ENCODE assay signal across 20 mouse cellular contexts in the genomic region with DNA sequence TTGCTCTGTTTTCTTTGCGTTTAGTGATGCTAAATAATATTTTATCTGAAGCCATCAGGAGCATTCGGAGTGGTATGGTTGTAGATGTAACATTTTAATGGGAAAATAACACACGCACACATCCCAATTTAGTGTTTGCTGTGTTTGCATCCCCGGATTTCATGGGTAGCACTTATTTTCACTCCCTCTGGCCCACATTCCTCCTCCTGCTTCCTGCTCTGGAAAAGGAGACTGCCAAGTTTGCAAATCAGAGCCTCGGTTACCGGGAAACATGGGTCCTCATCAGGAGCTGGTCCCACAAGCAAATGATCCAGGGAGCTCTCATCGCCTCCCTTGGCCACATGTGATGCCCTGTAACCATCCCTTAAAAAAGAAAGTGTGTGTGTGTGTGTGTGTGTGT.
A peak's percentile ranks its signal among the peaks of the same experiment; 100 is the strongest.
DNase-seq lines count a peak whose midpoint lies in the region; ATAC-seq and TF ChIP-seq lines count a peak whose summit lies in the region.
"Had no signal": no experiment of that assay in that cellular context is flagged by ENCODE, and none has a peak within 500 bp of the region (broad histone marks: within the 10 kb centered on the region; RNA-seq: fewer than 3 reads in every experiment).

No protein-coding gene starts in this region.

- no peak overlapping the region for H3K4me2 ChIP-seq in forebrain, postnatal 0 days (ENCODE audit: low read depth)
- H3K4me2 ChIP-seq in forebrain, embryonic 15.5 days (replicated peaks): no peak overlapping the region
- no peak overlapping the region for H3K4me2 ChIP-seq in heart, embryonic 11.5 days
- no peak overlapping the region for H3K4me2 ChIP-seq in stomach, postnatal 0 days (replicated peaks; ENCODE audit: low read depth)
- H3K4me2 ChIP-seq: embryonic facial prominence, embryonic 13.5 days; hindbrain, embryonic 13.5 days had no signal

- H3K36me3 ChIP-seq in forebrain, postnatal 0 days (ENCODE audit: insufficient read depth): no peaks in the 10 kb centered on the region
- H3K36me3 ChIP-seq in forebrain, embryonic 15.5 days: no peaks in the 10 kb centered on the region
- no peaks in the 10 kb centered on the region for H3K36me3 ChIP-seq in heart, embryonic 10.5 days
- no peaks in the 10 kb centered on the region for H3K36me3 ChIP-seq in heart, embryonic 11.5 days (ENCODE audit: control insufficient read depth, insufficient read depth, low read length)
- no peaks in the 10 kb centered on the region for H3K36me3 ChIP-seq in stomach, postnatal 0 days (ENCODE audit: control insufficient read depth, insufficient read depth, low read length)
- H3K36me3 ChIP-seq: embryonic facial prominence, embryonic 13.5 days; forebrain, embryonic 10.5 days; hindbrain, embryonic 13.5 days had no signal

- WGBS in forebrain, postnatal 0 days: 66% methylated on average over 7 of the region's 7 CpGs
- 86% methylated on average over 7 of the region's 7 CpGs for WGBS in forebrain, embryonic 15.5 days
- 79% methylated on average over 7 of the region's 7 CpGs for WGBS in heart, embryonic 10.5 days
- WGBS in heart, embryonic 11.5 days (ENCODE audit: insufficient replicate concordance): 78% methylated on average over 7 of the region's 7 CpGs
- WGBS in stomach, postnatal 0 days: 86% methylated on average over 7 of the region's 7 CpGs

- ATAC-seq in forebrain, postnatal 0 days: peak; percentile 19
- ATAC-seq in forebrain, embryonic 15.5 days (replicated peaks): no peak
- no peak for ATAC-seq in heart, embryonic 11.5 days (replicated peaks; ENCODE audit: insufficient number of reproducible peaks, low FRiP score, low TSS enrichment)
- ATAC-seq in stomach, postnatal 0 days (ENCODE audit: low FRiP score, low TSS enrichment): no peak
- ATAC-seq: forebrain, embryonic 14.5 days; hindbrain, postnatal 0 days had no signal

- H3K27me3 ChIP-seq in forebrain, postnatal 0 days (ENCODE audit: insufficient read depth, low read length): no peaks in the 10 kb centered on the region
- H3K27me3 ChIP-seq in forebrain, embryonic 15.5 days: no peaks in the 10 kb centered on the region
- no peaks in the 10 kb centered on the region for H3K27me3 ChIP-seq in heart, embryonic 10.5 days (ENCODE audit: insufficient read depth, poor library complexity, severe bottlenecking)
- H3K27me3 ChIP-seq in heart, embryonic 11.5 days (ENCODE audit: control insufficient read depth, insufficient read depth, low read length): no peaks in the 10 kb centered on the region
- H3K27me3 ChIP-seq in stomach, postnatal 0 days (ENCODE audit: control insufficient read depth, insufficient read depth, low read length): no peaks in the 10 kb centered on the region
- H3K27me3 ChIP-seq: embryonic facial prominence, embryonic 13.5 days; hindbrain, embryonic 13.5 days had no signal

- no peak overlapping the region for H3K9ac ChIP-seq in forebrain, postnatal 0 days
- no peak overlapping the region for H3K9ac ChIP-seq in forebrain, embryonic 15.5 days (replicated peaks)
- H3K9ac ChIP-seq in heart, embryonic 11.5 days (ENCODE audit: low read depth, low read length): no peak overlapping the region
- H3K9ac ChIP-seq in stomach, postnatal 0 days (ENCODE audit: low read length): no peak overlapping the region
- H3K9ac ChIP-seq: embryonic facial prominence, embryonic 13.5 days; hindbrain, embryonic 13.5 days had no signal

- peak; percentile 25 for DNase-seq in forebrain, postnatal 0 days
- DNase-seq in heart, embryonic 10.5 days (ENCODE audit: low spot score): peak; percentile 60
- peak; percentile 56 to 61 for DNase-seq in right cerebral cortex, adult 2 months (ENCODE audit: low spot score in 2 of 2)
- DNase-seq in right cerebral cortex, postnatal 4 days: no peak
- DNase-seq in stomach, postnatal 0 days (ENCODE audit: low spot score): no peak
- DNase-seq: adrenal gland, postnatal 10 days; cerebellum, adult 11-12 months; cerebellum, adult 9-10 months; cerebellum, postnatal 25 days; heart, adult 18-20 months; heart, postnatal 10 days; heart, postnatal 4 days had no signal

- H3K4me1 ChIP-seq in forebrain, postnatal 0 days (ENCODE audit: insufficient read depth): peaks cover 6% of the 10 kb centered on the region; the same call in 1 of the 2 replicates
- H3K4me1 ChIP-seq in forebrain, embryonic 15.5 days: no peaks in the 10 kb centered on the region
- no peaks in the 10 kb centered on the region for H3K4me1 ChIP-seq in heart, embryonic 10.5 days
- no peaks in the 10 kb centered on the region for H3K4me1 ChIP-seq in heart, embryonic 11.5 days (ENCODE audit: control insufficient read depth, insufficient read depth, low read length)
- H3K4me1 ChIP-seq in stomach, postnatal 0 days (replicated peaks; ENCODE audit: control insufficient read depth, insufficient read depth): no peaks in the 10 kb centered on the region
- H3K4me1 ChIP-seq: forebrain, embryonic 10.5 days; hindbrain, embryonic 13.5 days had no signal

- no peak for TF ChIP-seq CTCF in forebrain, postnatal 0 days (IDR thresholded peaks at IDR 0.05; ENCODE audit: low read depth)
- no peak for TF ChIP-seq CTCF in stomach, postnatal 0 days (IDR thresholded peaks at IDR 0.05; ENCODE audit: low read depth)

- H3K27ac ChIP-seq in forebrain, postnatal 0 days (ENCODE audit: low read depth, low read length): peak overlapping the region; percentile 21; the same call in 1 of the 2 replicates
- no peak overlapping the region for H3K27ac ChIP-seq in forebrain, embryonic 15.5 days (replicated peaks)
- H3K27ac ChIP-seq in heart, embryonic 10.5 days: no peak overlapping the region
- H3K27ac ChIP-seq in heart, embryonic 11.5 days (ENCODE audit: low read depth, low read length): no peak overlapping the region
- no peak overlapping the region for H3K27ac ChIP-seq in stomach, postnatal 0 days (replicated peaks)
- H3K27ac ChIP-seq: embryonic facial prominence, embryonic 13.5 days; forebrain, embryonic 10.5 days; hindbrain, embryonic 13.5 days; hindbrain, postnatal 0 days had no signal

- no peak for TF ChIP-seq EP300 in stomach, postnatal 0 days (optimal IDR thresholded peaks at IDR 0.05)

- H3K9me3 ChIP-seq in forebrain, postnatal 0 days (ENCODE audit: low read length): no peaks in the 10 kb centered on the region
- no peaks in the 10 kb centered on the region for H3K9me3 ChIP-seq in forebrain, embryonic 15.5 days
- H3K9me3 ChIP-seq in heart, embryonic 10.5 days: no peaks in the 10 kb centered on the region
- no peaks in the 10 kb centered on the region for H3K9me3 ChIP-seq in heart, embryonic 11.5 days (replicated peaks; ENCODE audit: control insufficient read depth, low read length)
- H3K9me3 ChIP-seq in stomach, postnatal 0 days (ENCODE audit: control insufficient read depth, low read length): no peaks in the 10 kb centered on the region
- H3K9me3 ChIP-seq: embryonic facial prominence, embryonic 13.5 days; forebrain, embryonic 10.5 days; hindbrain, embryonic 13.5 days had no signal

- no peak overlapping the region for H3K4me3 ChIP-seq in forebrain, postnatal 0 days (ENCODE audit: low read depth, low read length)
- H3K4me3 ChIP-seq in forebrain, embryonic 15.5 days: no peak overlapping the region
- H3K4me3 ChIP-seq in heart, embryonic 10.5 days: no peak overlapping the region
- no peak overlapping the region for H3K4me3 ChIP-seq in heart, embryonic 11.5 days (ENCODE audit: low read depth, low read length)
- no peak overlapping the region for H3K4me3 ChIP-seq in stomach, postnatal 0 days (ENCODE audit: low read depth, low read length)
- H3K4me3 ChIP-seq: embryonic facial prominence, embryonic 13.5 days; erythroblast, embryonic 14.5 days; forebrain, embryonic 10.5 days; hindbrain, embryonic 13.5 days had no signal

Comparison
In these comparisons a context has a peak if more than half of its experiments do, and no peak if none do; other contexts are left out.
1. DNase-seq: peak in forebrain, postnatal 0 days (single experiment), heart, embryonic 10.5 days (single experiment) and right cerebral cortex, adult 2 months (2 of 2); none in right cerebral cortex, postnatal 4 days (single experiment) and stomach, postnatal 0 days (single experiment).